Mouse (Mus musculus): ENCODE data around the gene Ttc32. TPM values are rescaled to one million over a fixed set of nuclear protein-coding genes. Genes with fewer than 3 reads are reported as not detected.

The Ttc32 gene
- total and polyA plus RNA-seq, 3 experiments: 13.8 to 31.4 (median 26.1) TPM

GRCm38 (mm10) chr12:9007811-9008210 lies 22.0 kb upstream of the Ttc32 start:
- no peak for TF ChIP-seq POLR2A (IDR thresholded peaks at IDR 0.05; ENCODE audit: insufficient read depth, low read depth, low read length)
- TF ChIP-seq EP300 (IDR thresholded peaks at IDR 0.05; ENCODE audit: insufficient read depth, low read depth, low read length): no peak
- H3K36me3 ChIP-seq (ENCODE audit: control insufficient read depth, insufficient read depth, low read length): no peaks in the 10 kb centered on the region

GRCm38 (mm10) chr12:9010311-9010710 lies 19.5 kb upstream of the Ttc32 start:
- no peak overlapping the region for H3K9ac ChIP-seq (ENCODE audit: low read depth, low read length)
- no peak overlapping the region for H3K4me3 ChIP-seq
- no peaks in the 10 kb centered on the region for H3K36me3 ChIP-seq (ENCODE audit: control insufficient read depth, insufficient read depth, low read length)
- no peak for DNase-seq
- no peak overlapping the region for H3K27ac ChIP-seq
- intact Hi-C loops (cut with DNase I): no loop called here
- no peaks in the 10 kb centered on the region for H3K79me2 ChIP-seq (replicated peaks; ENCODE audit: control insufficient read depth, insufficient read depth, low read length)
- WGBS: 54% methylated on average over 4 of the region's 4 CpGs
- TF ChIP-seq POLR2A (IDR thresholded peaks at IDR 0.05; ENCODE audit: insufficient read depth, low read depth, low read length) (no peak), CTCF (IDR thresholded peaks at IDR 0.05) (no peak), EP300 (IDR thresholded peaks at IDR 0.05; ENCODE audit: insufficient read depth, low read depth, low read length) (no peak)
- no peaks in the 10 kb centered on the region for H3K4me1 ChIP-seq (ENCODE audit: control insufficient read depth, insufficient read depth, low read length)
- H3K27me3 ChIP-seq (ENCODE audit: control insufficient read depth, insufficient read depth, low read length): no peaks in the 10 kb centered on the region

More at GRCm38 (mm10) chr12:9007811-9008210, 22.0 kb upstream of the Ttc32 start:
- Histone ChIP-seq H3K4me3 (no peak overlapping the region), H3K9ac (ENCODE audit: low read depth, low read length) (no peak overlapping the region), H3K4me1 (ENCODE audit: control insufficient read depth, insufficient read depth, low read length) (no peaks in the 10 kb centered on the region), H3K27ac (no peak overlapping the region), H3K27me3 (ENCODE audit: control insufficient read depth, insufficient read depth, low read length) (no peaks in the 10 kb centered on the region), H3K79me2 (replicated peaks; ENCODE audit: control insufficient read depth, insufficient read depth, low read length) (no peaks in the 10 kb centered on the region)
- intact Hi-C loops (cut with DNase I): loop anchor here (10.0 kb wide), 1 partner anchor 373 kb away; no protein-coding TSS in a partner anchor
- 88% methylated on average over 6 of the region's 6 CpGs for WGBS
- DNase-seq: no peak

- H3K4me3 ChIP-seq: no peak overlapping the region
- no peak for TF ChIP-seq EP300 (IDR thresholded peaks at IDR 0.05; ENCODE audit: insufficient read depth, low read depth, low read length)
- no peak for TF ChIP-seq CTCF (IDR thresholded peaks at IDR 0.05)
- TF ChIP-seq POLR2A (IDR thresholded peaks at IDR 0.05; ENCODE audit: insufficient read depth, low read depth, low read length): no peak
- intact Hi-C loops (cut with DNase I): no loop called here
Observed at GRCm38 (mm10) chr12:9016376-9016775, 13.4 kb upstream of the Ttc32 start.

GRCm38 (mm10) chr12:9020431-9020830 lies 9.4 kb upstream of the Ttc32 start:
- no peak overlapping the region for H3K4me3 ChIP-seq
- no peak overlapping the region for H3K27ac ChIP-seq
- H3K27me3 ChIP-seq (ENCODE audit: control insufficient read depth, insufficient read depth, low read length): no peaks in the 10 kb centered on the region
- H3K9ac ChIP-seq (ENCODE audit: low read depth, low read length): no peak overlapping the region
- H3K4me1 ChIP-seq (ENCODE audit: control insufficient read depth, insufficient read depth, low read length): no peaks in the 10 kb centered on the region
- no peak for DNase-seq
- intact Hi-C loops (cut with DNase I): no loop called here
- H3K36me3 ChIP-seq (ENCODE audit: control insufficient read depth, insufficient read depth, low read length): no peaks in the 10 kb centered on the region; the same call in 1 of the 2 replicates
- TF ChIP-seq CTCF (IDR thresholded peaks at IDR 0.05): no peak
- no peak for TF ChIP-seq EP300 (IDR thresholded peaks at IDR 0.05; ENCODE audit: insufficient read depth, low read depth, low read length)
- TF ChIP-seq POLR2A (IDR thresholded peaks at IDR 0.05; ENCODE audit: insufficient read depth, low read depth, low read length): no peak
- no peaks in the 10 kb centered on the region for H3K79me2 ChIP-seq (replicated peaks; ENCODE audit: control insufficient read depth, insufficient read depth, low read length)
- 98% methylated on average over 8 of the region's 8 CpGs for WGBS

More at GRCm38 (mm10) chr12:9016376-9016775, 13.4 kb upstream of the Ttc32 start:
- no peak overlapping the region for H3K9ac ChIP-seq (ENCODE audit: low read depth, low read length)
- H3K36me3 ChIP-seq (ENCODE audit: control insufficient read depth, insufficient read depth, low read length): no peaks in the 10 kb centered on the region
- H3K27me3 ChIP-seq (ENCODE audit: control insufficient read depth, insufficient read depth, low read length): no peaks in the 10 kb centered on the region
- H3K79me2 ChIP-seq (replicated peaks; ENCODE audit: control insufficient read depth, insufficient read depth, low read length): no peaks in the 10 kb centered on the region
- H3K4me1 ChIP-seq (ENCODE audit: control insufficient read depth, insufficient read depth, low read length): no peaks in the 10 kb centered on the region
- no peak for DNase-seq
- 91% methylated on average over 9 of the region's 9 CpGs for WGBS
- H3K27ac ChIP-seq: no peak overlapping the region

- Histone ChIP-seq H3K9ac (ENCODE audit: low read depth, low read length) (no peak overlapping the region), H3K79me2 (replicated peaks; ENCODE audit: control insufficient read depth, insufficient read depth, low read length) (no peaks in the 10 kb centered on the region), H3K4me3 (no peak overlapping the region), H3K4me1 (ENCODE audit: control insufficient read depth, insufficient read depth, low read length) (no peaks in the 10 kb centered on the region), H3K36me3 (ENCODE audit: control insufficient read depth, insufficient read depth, low read length) (no peaks in the 10 kb centered on the region; the same call in 1 of the 2 replicates), H3K27ac (no peak overlapping the region), H3K27me3 (ENCODE audit: control insufficient read depth, insufficient read depth, low read length) (no peaks in the 10 kb centered on the region)
- WGBS: 68% methylated on average over 3 of the region's 3 CpGs
- TF ChIP-seq POLR2A (IDR thresholded peaks at IDR 0.05; ENCODE audit: insufficient read depth, low read depth, low read length) (no peak), CTCF (IDR thresholded peaks at IDR 0.05) (no peak), EP300 (IDR thresholded peaks at IDR 0.05; ENCODE audit: insufficient read depth, low read depth, low read length) (no peak)
- intact Hi-C loops (cut with DNase I): no loop called here
- no peak for DNase-seq
Observed at GRCm38 (mm10) chr12:9020986-9021385, 8.8 kb upstream of the Ttc32 start.

GRCm38 (mm10) chr12:9023031-9023430 lies 6.8 kb upstream of the Ttc32 start:
- no peak for DNase-seq
- Histone ChIP-seq H3K79me2 (replicated peaks; ENCODE audit: control insufficient read depth, insufficient read depth, low read length) (no peaks in the 10 kb centered on the region), H3K27ac (no peak overlapping the region), H3K9ac (ENCODE audit: low read depth, low read length) (no peak overlapping the region), H3K4me1 (ENCODE audit: control insufficient read depth, insufficient read depth, low read length) (no peaks in the 10 kb centered on the region), H3K27me3 (ENCODE audit: control insufficient read depth, insufficient read depth, low read length) (no peaks in the 10 kb centered on the region), H3K4me3 (no peak overlapping the region), H3K36me3 (ENCODE audit: control insufficient read depth, insufficient read depth, low read length) (no peaks in the 10 kb centered on the region; the same call in 1 of the 2 replicates)
- 44% methylated on average over 4 of the region's 4 CpGs for WGBS
- intact Hi-C loops (cut with DNase I): no loop called here
- TF ChIP-seq EP300 (IDR thresholded peaks at IDR 0.05; ENCODE audit: insufficient read depth, low read depth, low read length) (no peak), CTCF (IDR thresholded peaks at IDR 0.05) (peak; percentile 22)

All from heart, adult 2 months (tissue).